Mouse (Mus musculus) stomach, postnatal 0 days (tissue): Measurements from ENCODE around the gene Psmd3. TPM values are rescaled to one million over a fixed set of nuclear protein-coding genes. Genes with fewer than 3 reads are reported as not detected.
A peak's percentile ranks its signal among the peaks of the same experiment; 100 is the strongest.

Experiments used
- ATAC-seq: fragments of 200-750 bp; cut with Nextera tagmentation; 2 replicates; pipeline ENCODE4 v1.8.0; 2017; ENCODE audit not compliant: low FRiP score, low TSS enrichment
- DNase-seq: peaks from one replicate; pipeline ENCODE4 v3.0.0-alpha.2; 2016; ENCODE audit warnings: low spot score
- H3K27ac ChIP-seq: fragments of 300-500 bp; sonication (generic); replicated peaks from 2 replicates; pipeline ENCODE4 v1.5.1; 2014; ENCODE audit warnings: mild to moderate bottlenecking, control low read depth
- H3K27me3 ChIP-seq: fragments of 300-500 bp; sonication (generic); 2 replicates; pipeline ENCODE4 v1.6.1; 2014; ENCODE audit warnings: low read length; ENCODE audit not compliant: control insufficient read depth, insufficient read depth
- H3K36me3 ChIP-seq: fragments of 300-500 bp; sonication (generic); 2 replicates; pipeline ENCODE4 v1.6.1; 2014; ENCODE audit warnings: low read length, mixed read lengths; ENCODE audit not compliant: control insufficient read depth, insufficient read depth
- H3K4me1 ChIP-seq: fragments of 300-500 bp; sonication (generic); replicated peaks from 2 replicates; pipeline ENCODE4 v1.6.1; 2014; ENCODE audit warnings: antibody characterized with exemption; ENCODE audit not compliant: control insufficient read depth, insufficient read depth
- H3K4me2 ChIP-seq: fragments of 300-500 bp; sonication (generic); replicated peaks from 2 replicates; pipeline ENCODE4 v1.6.1; 2014; ENCODE audit warnings: low read depth, mild to moderate bottlenecking, control low read depth, moderate library complexity
- H3K4me3 ChIP-seq: fragments of 300-500 bp; sonication (generic); 2 replicates; pipeline ENCODE4 v1.5.1; 2014; ENCODE audit warnings: low read depth, low read length, control low read depth
- H3K9ac ChIP-seq: fragments of 300-500 bp; sonication (generic); 2 replicates; pipeline ENCODE4 v1.6.1; 2014; ENCODE audit warnings: mild to moderate bottlenecking, low read length, control low read depth, mixed read lengths
- H3K9me3 ChIP-seq: fragments of 300-500 bp; sonication (generic); 2 replicates; pipeline ENCODE4 v1.6.1; 2016; ENCODE audit warnings: low read length; ENCODE audit not compliant: control insufficient read depth
- CTCF ChIP-seq: IDR thresholded peaks from 2 replicates; pipeline ENCODE4 v1.5.1; 2016; ENCODE audit warnings: antibody characterized with exemption, low read depth, mild to moderate bottlenecking, moderate library complexity
- EP300 ChIP-seq: optimal IDR thresholded peaks from 2 replicates; pipeline ENCODE3; 2016; ENCODE audit warnings: antibody characterized with exemption
- WGBS: fragments of 180-500 bp; shearing (Covaris S2); extraction: QIAGEN DNeasy Blood & Tissue Kit; methylation state at CpG from one replicate; pipeline ENCODE4 v1.1.7; 2014; 5-methylcytosine and 5-hydroxymethylcytosine counted together
- polyA plus RNA-seq: library from polyadenylated mRNA; unstranded; fragments of >200 nt; fragmentation: Nextera tagmentation; extraction: Ambion mirVana; gene quantifications from 2 replicates; pipeline ENCODE4 v1.2.1, GENCODE M21; 2015

Gene Psmd3
- polyA plus RNA-seq, 1 experiment from 2014 or later = 120 TPM

DNA sequence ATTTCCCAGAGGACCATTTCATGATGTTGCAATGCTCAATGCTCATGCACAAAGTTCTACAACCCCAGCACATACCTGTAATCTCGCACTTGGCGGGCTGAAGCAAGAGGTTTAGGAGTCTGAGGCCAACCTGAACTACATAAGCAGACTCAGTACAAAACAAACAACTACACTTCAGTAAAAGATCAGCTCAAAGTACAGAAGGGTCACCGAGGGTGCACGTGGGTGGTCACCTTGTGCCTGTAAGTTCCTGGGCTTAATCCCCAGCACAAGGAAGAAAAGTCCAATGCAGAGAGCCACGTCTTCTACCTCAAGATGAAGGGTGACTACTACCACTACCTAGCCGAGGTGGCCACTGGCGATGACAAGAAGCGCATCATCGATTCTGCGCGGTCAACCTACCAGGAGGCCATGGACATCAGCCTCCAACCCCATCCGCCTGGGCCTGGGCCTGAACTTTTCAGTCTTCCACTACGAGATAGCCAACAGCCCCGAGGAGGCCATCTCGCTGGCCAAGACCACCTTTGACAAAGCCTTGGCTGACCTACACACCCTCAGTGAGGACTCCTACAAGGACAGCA, 43.7 kb downstream of the Psmd3 start:
- no peaks in the 10 kb centered on the region for H3K4me1 ChIP-seq
- no peak overlapping the region for H3K9ac ChIP-seq
- no peak for ATAC-seq
- H3K4me3 ChIP-seq = no peak overlapping the region
- H3K9me3 ChIP-seq = no peaks in the 10 kb centered on the region
- TF ChIP-seq CTCF (no peak), EP300 (no peak)
- peaks cover 9% of the 10 kb centered on the region; the same call in 1 of the 2 replicates for H3K36me3 ChIP-seq
- no peak for DNase-seq
- H3K4me2 ChIP-seq = no peak overlapping the region
- no peak overlapping the region for H3K27ac ChIP-seq
- WGBS = 93% methylated on average over 15 of the region's 15 CpGs
- H3K27me3 ChIP-seq = no peaks in the 10 kb centered on the region

DNA sequence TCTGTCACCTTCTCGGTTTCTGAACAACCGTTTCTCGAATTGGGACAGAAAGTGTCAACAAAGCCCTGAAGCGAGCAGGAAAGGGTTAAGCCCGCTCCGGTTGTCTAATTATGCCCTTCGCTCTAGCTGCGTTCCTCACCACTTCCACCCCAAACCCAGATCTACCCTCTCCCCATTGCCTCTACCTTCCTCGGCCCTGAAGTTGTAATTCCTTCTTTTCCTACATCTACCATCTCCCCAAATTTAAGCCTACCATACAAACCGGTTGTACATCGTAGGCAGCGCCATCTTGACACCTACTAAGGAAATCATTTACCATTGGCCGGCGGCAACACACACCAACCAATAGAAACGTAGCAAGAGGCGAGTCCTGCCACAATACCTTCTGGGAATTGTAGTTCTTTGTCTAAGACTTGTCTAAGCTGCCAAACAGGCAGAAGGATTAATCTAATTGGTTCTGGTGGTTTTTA, 46.8 kb downstream of the Psmd3 start, which contains the start of gene Med24:
Gene Med24, minus strand, starts transcription at position 317 of the 470 bp plus-strand sequence.
- Histone ChIP-seq H3K9ac (peak within 1 kb of the TSS; percentile 59), H3K9me3 (no peaks in the 10 kb centered on the region), H3K4me2 (peak within 1 kb of the TSS; percentile 71), H3K4me3 (peak within 1 kb of the TSS; percentile 73), H3K27ac (peak within 1 kb of the TSS; percentile 63; the same call in 1 of the 2 replicates), H3K4me1 (no peaks in the 10 kb centered on the region), H3K27me3 (no peaks in the 10 kb centered on the region), H3K36me3 (peaks cover 9% of the 10 kb centered on the region; the same call in 1 of the 2 replicates)
- WGBS = under 1% methylated on average over 16 of the region's 16 CpGs
- DNase-seq (peak; percentile 83), ATAC-seq (peak; percentile 93)
- TF ChIP-seq EP300 = no peak
- no peak for TF ChIP-seq CTCF

DNA sequence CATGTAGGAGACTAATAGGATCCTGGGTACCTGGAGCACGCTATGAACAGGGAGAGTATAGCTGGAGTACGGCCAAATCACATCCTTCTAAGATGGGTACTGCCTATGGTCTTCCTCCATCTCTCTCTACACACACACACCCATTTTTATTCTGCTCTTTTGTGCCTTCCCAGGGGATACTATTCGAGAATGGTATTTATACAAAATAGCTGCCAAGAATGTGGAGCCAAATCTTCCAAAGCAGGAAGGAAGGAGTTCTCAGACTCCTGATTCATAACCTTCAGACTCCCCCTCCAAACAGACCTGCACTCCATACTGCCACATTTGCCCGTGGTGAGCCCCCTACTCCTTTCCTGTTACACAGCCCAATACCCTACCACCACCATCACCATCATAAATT, 48.4 kb downstream of the Psmd3 start:
- TF ChIP-seq EP300 = no peak
- no peak for TF ChIP-seq CTCF
- WGBS = 42% methylated on average over 4 of the region's 4 CpGs
- peaks cover 8% of the 10 kb centered on the region; the same call in 1 of the 2 replicates for H3K36me3 ChIP-seq
- H3K4me3 ChIP-seq = no peak overlapping the region
- H3K4me2 ChIP-seq = no peak overlapping the region
- H3K4me1 ChIP-seq = no peaks in the 10 kb centered on the region
- no peak overlapping the region for H3K9ac ChIP-seq
- ATAC-seq (no peak), DNase-seq (no peak)
- no peak overlapping the region; the same call in 1 of the 2 replicates for H3K27ac ChIP-seq
- H3K27me3 ChIP-seq = no peaks in the 10 kb centered on the region
- no peaks in the 10 kb centered on the region for H3K9me3 ChIP-seq

DNA sequence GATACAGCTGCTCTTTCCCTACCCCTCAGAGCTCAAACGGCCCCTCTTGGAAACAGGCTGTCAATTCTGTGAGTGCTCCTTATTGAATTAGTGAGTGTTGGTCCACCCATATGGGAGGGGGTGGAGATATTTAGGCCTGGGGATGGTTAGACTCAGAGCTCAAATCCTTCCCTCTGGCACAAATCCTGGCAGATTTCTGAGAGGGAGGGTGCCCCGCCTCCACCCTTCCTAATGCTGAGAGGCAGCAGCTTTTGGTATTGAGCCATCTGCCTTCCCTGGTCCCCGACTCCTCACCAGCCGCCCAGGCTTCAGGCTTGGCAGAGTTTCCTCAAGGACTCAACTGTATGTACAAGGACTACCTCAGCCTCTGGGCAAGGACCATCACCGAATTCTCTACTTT, 48.8 kb downstream of the Psmd3 start:
- H3K4me2 ChIP-seq = no peak overlapping the region
- H3K36me3 ChIP-seq = peaks cover 4% of the 10 kb centered on the region; the same call in 1 of the 2 replicates
- DNase-seq (no peak), ATAC-seq (no peak)
- H3K9me3 ChIP-seq = no peaks in the 10 kb centered on the region
- no peaks in the 10 kb centered on the region for H3K27me3 ChIP-seq
- TF ChIP-seq EP300 = no peak
- TF ChIP-seq CTCF = no peak
- peak overlapping the region; percentile 41; the same call in 1 of the 2 replicates for H3K27ac ChIP-seq
- H3K4me1 ChIP-seq = no peaks in the 10 kb centered on the region
- WGBS = 37% methylated on average over 5 of the region's 5 CpGs
- H3K4me3 ChIP-seq = no peak overlapping the region
- H3K9ac ChIP-seq = no peak overlapping the region

DNA sequence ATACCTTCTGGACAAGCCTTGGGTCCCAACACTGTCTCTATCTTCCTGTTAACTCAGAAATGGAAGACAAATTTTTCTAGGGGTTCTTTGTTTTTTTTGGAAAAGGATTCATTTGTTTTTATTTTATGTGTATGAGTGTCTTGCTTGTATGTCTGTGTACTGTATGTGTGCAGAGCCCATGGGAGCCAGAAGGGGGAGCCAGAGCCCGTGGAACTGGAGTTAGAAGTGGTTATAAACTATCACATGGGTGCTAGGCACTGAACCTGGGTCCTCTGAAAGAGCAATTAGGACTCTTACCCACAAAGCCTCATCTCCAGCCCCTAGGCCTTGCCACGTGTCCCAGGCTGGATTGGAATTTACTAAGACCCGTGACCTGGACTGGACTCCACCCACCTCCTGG, 51.7 kb downstream of the Psmd3 start:
- DNase-seq (no peak), ATAC-seq (no peak)
- H3K4me3 ChIP-seq = no peak overlapping the region
- H3K9ac ChIP-seq = no peak overlapping the region
- WGBS = 74% methylated on average over 3 of the region's 3 CpGs
- H3K27ac ChIP-seq = no peak overlapping the region
- H3K4me2 ChIP-seq = no peak overlapping the region
- no peaks in the 10 kb centered on the region for H3K27me3 ChIP-seq
- H3K36me3 ChIP-seq = no peaks in the 10 kb centered on the region
- TF ChIP-seq CTCF (peak; percentile 39; the same call in 1 of the 2 replicates), EP300 (no peak)
- H3K9me3 ChIP-seq = no peaks in the 10 kb centered on the region
- H3K4me1 ChIP-seq = no peaks in the 10 kb centered on the region

DNA sequence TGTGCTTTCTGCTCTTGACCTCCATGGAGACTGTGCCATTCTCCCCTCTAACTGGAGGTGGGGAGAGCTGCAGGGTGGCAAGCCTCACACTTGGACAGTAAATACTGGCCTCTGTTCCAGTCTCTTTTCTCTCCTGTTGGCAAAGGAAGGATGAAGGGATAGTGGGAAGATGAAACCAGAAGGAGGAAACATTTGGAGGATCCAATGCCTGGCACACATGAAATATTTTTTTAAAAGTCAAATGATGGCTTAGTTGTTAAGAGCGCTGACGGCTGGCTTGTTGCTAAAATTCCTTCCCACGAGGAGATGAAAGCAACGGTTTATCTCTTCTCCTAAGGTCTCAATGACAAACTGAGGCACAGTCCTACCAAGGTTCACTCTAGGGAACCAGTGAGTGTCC, 52.8 kb downstream of the Psmd3 start:
- Histone ChIP-seq H3K4me1 (0 out of 2 replicates have a peak, but pooled peaks cover 4% of the 10 kb centered on the region), H3K9me3 (no peaks in the 10 kb centered on the region), H3K27ac (no peak overlapping the region), H3K27me3 (no peaks in the 10 kb centered on the region), H3K9ac (no peak overlapping the region), H3K4me3 (no peak overlapping the region), H3K36me3 (no peaks in the 10 kb centered on the region), H3K4me2 (no peak overlapping the region)
- TF ChIP-seq CTCF = no peak
- no peak for TF ChIP-seq EP300
- DNase-seq (no peak), ATAC-seq (no peak)
- WGBS = 88% methylated on average over 4 of the region's 4 CpGs
